ENCODE assay signal across 8 mouse cellular contexts in genomic region chr15:81522761-81523168, GRCm38 (mm10). TPM values are rescaled to one million over a fixed set of nuclear protein-coding genes. Genes with fewer than 3 reads are reported as not detected.
DNase-seq lines count a peak whose midpoint lies in the region; ATAC-seq and TF ChIP-seq lines count a peak whose summit lies in the region.

No protein-coding gene starts in this region.

- no peak; the same call in 1 of the 2 replicates for TF ChIP-seq POLR2A in CH12.LX (IDR thresholded peaks at IDR 0.05; ENCODE audit: low read depth, low read length)
- no peak; the same call in 1 of the 2 replicates for TF ChIP-seq POLR2A in small intestine, adult 2 months (IDR thresholded peaks at IDR 0.05; ENCODE audit: low read depth, low read length)

- ATAC-seq in heart, embryonic 11.5 days (replicated peaks; ENCODE audit: insufficient number of reproducible peaks, low FRiP score, low TSS enrichment) = peak; percentile 80

- no peaks in the 10 kb centered on the region for H3K4me1 ChIP-seq in heart, embryonic 11.5 days (ENCODE audit: control insufficient read depth, insufficient read depth, low read length)
- H3K4me1 ChIP-seq in CH12.LX (ENCODE audit: control insufficient read depth in 1 of 2, insufficient read depth in 2 of 2) = peaks cover 0 to 14% of the 10 kb centered on the region in 2 experiments; a peak in 2 of 4 replicates
- peaks cover 36% of the 10 kb centered on the region for H3K4me1 ChIP-seq in forebrain, embryonic 10.5 days
- H3K4me1 ChIP-seq in small intestine, adult 2 months (ENCODE audit: control insufficient read depth, insufficient read depth, insufficient read length, low read length) = no peaks in the 10 kb centered on the region

- TF ChIP-seq RAD21 in CH12.LX (IDR thresholded peaks at IDR 0.05; ENCODE audit: low read depth, low read length) = no peak

- H3K9ac ChIP-seq in heart, embryonic 11.5 days (ENCODE audit: low read depth, low read length) = peak overlapping the region; percentile 88
- H3K9ac ChIP-seq in CH12.LX (ENCODE audit: insufficient read depth, low read depth) = peak overlapping the region; percentile 82

- no peak for DNase-seq in heart, postnatal 4 days
- DNase-seq in CH12.LX (ENCODE audit: extremely low read depth) (no peak), liver (peak; percentile 84)
- DNase-seq in forebrain, embryonic 10.5 days (ENCODE audit: extremely low spot score, low spot score) = no peak
- no peak for DNase-seq in cerebellum, postnatal 25 days
- DNase-seq in layer of hippocampus, adult 11-12 months (ENCODE audit: low spot score) = no peak

- no peak for TF ChIP-seq CTCF in CH12.LX (conservative IDR thresholded peaks at IDR 0.05 in 1 of 2, IDR thresholded peaks at IDR 0.05 in 1 of 2; ENCODE audit: low read depth in 2 of 2, low read length in 2 of 2)
- no peak for TF ChIP-seq CTCF in small intestine, adult 2 months (IDR thresholded peaks at IDR 0.05; ENCODE audit: extremely low read depth, insufficient read length, insufficient replicate concordance, low read depth, low read length)

- in situ Hi-C loops in CH12.LX (cut with MboI; ENCODE audit: low pct_ligation_motif_present, low pct_unique_long_range_greater_than_20kb, low sequenced_read_pairs) = no loop called here

- no peaks in the 10 kb centered on the region for H3K36me3 ChIP-seq in heart, embryonic 11.5 days (ENCODE audit: control insufficient read depth, insufficient read depth, low read length)
- H3K36me3 ChIP-seq in CH12.LX (replicated peaks in 1 of 2; ENCODE audit: control insufficient read depth in 1 of 2, insufficient read depth in 1 of 2, low read length in 1 of 2) = no peaks in the 10 kb centered on the region
- H3K36me3 ChIP-seq in forebrain, embryonic 10.5 days (replicated peaks) = no peaks in the 10 kb centered on the region
- no peaks in the 10 kb centered on the region for H3K36me3 ChIP-seq in small intestine, adult 2 months (ENCODE audit: control insufficient read depth, insufficient read depth, low read length)

- H3K27me3 ChIP-seq in heart, embryonic 11.5 days (ENCODE audit: control insufficient read depth, insufficient read depth, low read length) = no peaks in the 10 kb centered on the region
- H3K27me3 ChIP-seq in CH12.LX (replicated peaks) = no peaks in the 10 kb centered on the region
- H3K27me3 ChIP-seq in forebrain, embryonic 10.5 days (ENCODE audit: poor library complexity, severe bottlenecking) = peaks cover 24% of the 10 kb centered on the region
- H3K27me3 ChIP-seq in small intestine, adult 2 months (ENCODE audit: control insufficient read depth, insufficient read depth, low read length) = no peaks in the 10 kb centered on the region

- no peaks in the 10 kb centered on the region for H3K79me2 ChIP-seq in CH12.LX (replicated peaks; ENCODE audit: control insufficient read depth, extremely low read depth, insufficient read depth, poor library complexity, severe bottlenecking)

- peak overlapping the region; percentile 97 for H3K27ac ChIP-seq in heart, embryonic 11.5 days (ENCODE audit: low read depth, low read length)
- peak overlapping the region; percentile 89 for H3K27ac ChIP-seq in CH12.LX (ENCODE audit: insufficient read depth, low read depth)
- H3K27ac ChIP-seq in forebrain, embryonic 10.5 days = peak overlapping the region; percentile 89
- H3K27ac ChIP-seq in small intestine, adult 2 months (ENCODE audit: insufficient read depth, low read depth, low read length) = peak overlapping the region; percentile 99

- WGBS in heart, embryonic 11.5 days (ENCODE audit: insufficient replicate concordance) = 0% methylated on average over 16 of the region's 16 CpGs
- WGBS in forebrain, embryonic 10.5 days = 0% methylated on average over 16 of the region's 16 CpGs
- WGBS in small intestine, adult 2 months = under 1% methylated on average over 16 of the region's 16 CpGs

- no peak for TF ChIP-seq EP300 in CH12.LX (IDR thresholded peaks at IDR 0.05; ENCODE audit: low read length)

- dilution Hi-C loops in CH12.LX (cut with MboI; ENCODE audit: extremely low pct_ligation_motif_present, extremely low pct_unique_long_range_greater_than_20kb, low sequenced_read_pairs) = no loop called here

- H3K4me2 ChIP-seq in heart, embryonic 11.5 days = peak overlapping the region; percentile 95
- H3K4me2 ChIP-seq in CH12.LX (ENCODE audit: insufficient read depth, low read depth, poor library complexity, severe bottlenecking) = peak overlapping the region; percentile 68

- H3K4me3 ChIP-seq in heart, embryonic 11.5 days (ENCODE audit: low read depth, low read length) = peak overlapping the region; percentile 72
- peak overlapping the region; percentile 66 to 75 (median 66) for H3K4me3 ChIP-seq in CH12.LX (replicated peaks in 1 of 3; ENCODE audit: low read depth in 2 of 3, low read length in 2 of 3, poor library complexity in 1 of 3)
- peak overlapping the region; percentile 59 for H3K4me3 ChIP-seq in forebrain, embryonic 10.5 days
- H3K4me3 ChIP-seq in small intestine, adult 2 months (ENCODE audit: low read depth, low read length) = peak overlapping the region; percentile 69

- no peaks in the 10 kb centered on the region for H3K9me3 ChIP-seq in heart, embryonic 11.5 days (replicated peaks; ENCODE audit: control insufficient read depth, low read length)
- no peaks in the 10 kb centered on the region for H3K9me3 ChIP-seq in CH12.LX (replicated peaks; ENCODE audit: low read length)
- H3K9me3 ChIP-seq in forebrain, embryonic 10.5 days = no peaks in the 10 kb centered on the region

TF ChIP-seq in CH12.LX, 34 proteins besides CTCF, POLR2A, EP300 and RAD21:
- TF ChIP-seq SMC3 (IDR thresholded peaks at IDR 0.05; ENCODE audit: low read depth, low read length) = no peak
- no peak for TF ChIP-seq USF1 (IDR thresholded peaks at IDR 0.05; ENCODE audit: low read depth, low read length)
- TF ChIP-seq MEF2A (IDR thresholded peaks at IDR 0.05; ENCODE audit: borderline replicate concordance, low read depth, low read length) = no peak
- TF ChIP-seq NELFE (IDR thresholded peaks at IDR 0.05; ENCODE audit: low read depth, low read length) = no peak
- no peak for TF ChIP-seq CHD2 (IDR thresholded peaks at IDR 0.05; ENCODE audit: low read length)
- no peak for TF ChIP-seq JUN (IDR thresholded peaks at IDR 0.05; ENCODE audit: insufficient read depth, low read depth, low read length)
- TF ChIP-seq MYC (IDR thresholded peaks at IDR 0.05; ENCODE audit: low read depth, low read length) = no peak
- TF ChIP-seq RCOR1 (conservative IDR thresholded peaks at IDR 0.05; ENCODE audit: low read depth, low read length) = no peak
- TF ChIP-seq MAZ (IDR thresholded peaks at IDR 0.05; ENCODE audit: low read depth, low read length) = no peak
- TF ChIP-seq NRF1 (IDR thresholded peaks at IDR 0.05; ENCODE audit: low read depth, low read length) = no peak
- TF ChIP-seq KAT2A (IDR thresholded peaks at IDR 0.05; ENCODE audit: insufficient replicate concordance, low read length) = 0 out of 2 replicates have a peak, but pooled peaks have one; percentile 10
- TF ChIP-seq E2F4 (IDR thresholded peaks at IDR 0.05; ENCODE audit: insufficient replicate concordance, low read depth, low read length) = no peak
- TF ChIP-seq MAFK (IDR thresholded peaks at IDR 0.05; ENCODE audit: insufficient replicate concordance, low read length) = no peak
- no peak for TF ChIP-seq USF2 (conservative IDR thresholded peaks at IDR 0.05; ENCODE audit: low read depth, low read length)
- TF ChIP-seq ZKSCAN1 (IDR thresholded peaks at IDR 0.05; ENCODE audit: borderline replicate concordance, low read depth, low read length) = no peak
- peak; percentile 14; the same call in 1 of the 2 replicates for TF ChIP-seq HCFC1 (IDR thresholded peaks at IDR 0.05; ENCODE audit: low read depth, low read length)
- TF ChIP-seq MXI1 (IDR thresholded peaks at IDR 0.05; ENCODE audit: low read depth, low read length) = no peak
- no peak for TF ChIP-seq MAX (IDR thresholded peaks at IDR 0.05; ENCODE audit: low read length)
- TF ChIP-seq ETS1 (conservative IDR thresholded peaks at IDR 0.05; ENCODE audit: low read depth, low read length) = no peak
- no peak for TF ChIP-seq ZNF384 (IDR thresholded peaks at IDR 0.05; ENCODE audit: low read depth, low read length)
- no peak for TF ChIP-seq TCF12 (IDR thresholded peaks at IDR 0.05; ENCODE audit: low read depth, low read length)
- TF ChIP-seq CHD1 (IDR thresholded peaks at IDR 0.05; ENCODE audit: low read depth, low read length) = no peak
- no peak for TF ChIP-seq PAX5 (IDR thresholded peaks at IDR 0.05; ENCODE audit: low read length)
- TF ChIP-seq JUND (conservative IDR thresholded peaks at IDR 0.05; ENCODE audit: low read depth, low read length) = no peak
- TF ChIP-seq TBP (conservative IDR thresholded peaks at IDR 0.05; ENCODE audit: low read depth, low read length) = peak; percentile 65; the same call in 1 of the 2 replicates
- TF ChIP-seq SIN3A (IDR thresholded peaks at IDR 0.05; ENCODE audit: low read length) = no peak
- no peak; the same call in 1 of the 2 replicates for TF ChIP-seq POLR2AphosphoS2 (IDR thresholded peaks at IDR 0.05; ENCODE audit: low read depth, low read length)
- TF ChIP-seq ELF1 (IDR thresholded peaks at IDR 0.05; ENCODE audit: low read depth, low read length) = peak; percentile 77
- 0 out of 2 replicates have a peak, but pooled peaks have one; percentile 10 for TF ChIP-seq ZMIZ1 (IDR thresholded peaks at IDR 0.05; ENCODE audit: low read depth, low read length)
- TF ChIP-seq UBTF (IDR thresholded peaks at IDR 0.05; ENCODE audit: low read depth, low read length) = no peak
- no peak for TF ChIP-seq ZC3H11A (IDR thresholded peaks at IDR 0.05; ENCODE audit: low read depth, low read length)
- no peak for TF ChIP-seq IRF4 (IDR thresholded peaks at IDR 0.05; ENCODE audit: low read depth, low read length)
- TF ChIP-seq GABPA (IDR thresholded peaks at IDR 0.05; ENCODE audit: insufficient replicate concordance, low read depth, low read length) = no peak
- no peak for TF ChIP-seq BHLHE40 (IDR thresholded peaks at IDR 0.05; ENCODE audit: low read depth, low read length)

RNA-seq across cellular contexts. Expression of gene Rbx1, which starts 56.7 kb away (rescaled TPM):
- 397 and 442 TPM in 2 replicates for polyA plus RNA-seq in heart, embryonic 11.5 days (2014; fragmentation: Nextera tagmentation; extraction: Ambion mirVana)
- total RNA-seq in heart, postnatal 4 days (2021) = 100 to 1,000 TPM; 166 to 176 TPM
- total RNA-seq in CH12.LX (2012; rRNA removed) (238 and 249 TPM in 2 replicates), CH12.LX (2014; rRNA removed) (177 and 178 TPM in 2 replicates)
- polyA plus RNA-seq in CH12.LX (2012; ENCODE audit: insufficient read length, low read depth) = 151 and 184 TPM in 2 replicates
- 612 and 631 TPM in 2 replicates for polyA plus RNA-seq in forebrain, embryonic 10.5 days (2016; fragmentation: Nextera tagmentation; extraction: Ambion mirVana)
- 9.4 and 17.7 TPM in 2 replicates for polyA plus RNA-seq in small intestine, adult 2 months (2012; rRNA removed)
